Mouse (Mus musculus) urinary bladder, adult 2 months (tissue): ENCODE results near the gene Nkpd1. TPM values are rescaled to one million over a fixed set of nuclear protein-coding genes. Genes with fewer than 3 reads are reported as not detected.

ENCODE experiments used
- DNase-seq: peaks from one replicate; pipeline ENCODE4 v3.0.0; 2022; ENCODE audit warnings: low spot score
- polyA plus RNA-seq: library from polyadenylated mRNA; depleted of rRNA; stranded (reverse); fragments of >200 nt; gene quantifications from 2 replicates; pipeline ENCODE4 v1.2.3, GENCODE M21; 2012

The Nkpd1 gene
- polyA plus RNA-seq, 1 experiment = 1.6 TPM

DNA sequence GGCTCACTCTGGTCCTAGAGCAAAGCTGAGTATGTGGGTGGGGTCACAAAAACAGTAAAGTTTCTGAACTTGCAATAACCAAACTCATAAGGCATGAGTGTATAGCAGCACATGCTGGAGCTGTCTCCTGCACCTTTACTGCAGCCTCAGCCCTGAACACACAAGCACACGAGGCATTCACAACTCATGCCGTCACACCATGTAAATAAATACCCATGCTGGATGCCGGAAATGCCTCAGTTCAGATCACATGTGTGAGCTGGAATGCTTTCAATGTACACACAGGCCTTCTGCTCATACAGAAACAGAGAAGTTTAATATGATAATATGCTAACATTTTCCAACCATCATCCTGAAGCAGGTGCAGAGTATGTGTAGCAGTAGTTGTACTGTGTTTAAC lies 28.4 kb downstream of the Nkpd1 start:
- DNase-seq = no peak

DNA sequence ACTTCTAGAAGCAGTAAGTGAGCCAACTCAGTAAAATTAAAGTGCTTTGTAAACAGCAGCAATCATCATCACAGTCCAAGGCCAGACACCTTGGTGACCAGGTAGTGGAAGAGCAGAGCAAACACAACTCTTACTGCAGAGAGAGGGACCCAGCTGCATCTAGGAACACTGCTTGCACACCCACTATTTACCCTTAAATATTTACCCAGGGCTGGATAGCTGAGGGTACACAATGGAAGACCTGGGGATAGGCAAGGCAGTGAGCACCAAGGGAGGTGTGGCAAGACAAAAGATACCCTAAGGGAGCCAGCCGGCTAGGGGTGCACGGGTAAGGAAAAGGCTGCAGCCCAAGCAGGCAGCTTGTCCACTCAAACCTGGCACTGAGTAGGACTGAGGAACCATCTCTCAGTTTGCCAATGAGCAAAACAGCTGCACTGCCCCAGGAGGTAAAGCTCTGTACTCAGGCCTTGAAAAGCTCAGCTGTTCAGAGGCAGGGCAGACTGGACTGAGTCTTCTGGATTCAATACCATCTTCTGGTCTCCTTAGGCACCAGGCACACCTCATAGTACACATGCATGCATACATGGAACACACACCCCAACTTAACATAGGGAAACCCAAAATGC lies 29.8 kb downstream of the Nkpd1 start:
- no peak for DNase-seq

DNA sequence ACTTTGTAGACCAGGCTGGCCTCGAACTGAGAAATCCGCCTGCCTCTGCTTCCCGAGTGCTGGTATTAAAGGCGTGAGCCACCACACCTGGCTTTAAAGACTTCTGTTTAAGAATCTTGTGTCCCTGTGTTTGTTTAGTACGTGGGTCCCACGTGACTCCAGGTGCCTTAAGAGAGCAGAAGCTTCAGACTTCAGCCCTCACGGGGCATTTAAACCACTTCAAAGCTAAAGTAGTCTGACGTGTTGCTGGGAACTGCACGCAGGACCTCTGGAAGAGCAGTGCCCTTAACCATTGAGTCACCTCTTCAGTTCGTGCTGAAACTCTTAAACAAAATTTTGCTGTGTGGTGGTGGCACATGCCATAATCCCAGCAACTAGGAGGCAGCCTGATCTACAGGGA lies 31.8 kb downstream of the Nkpd1 start:
- DNase-seq = no peak

DNA sequence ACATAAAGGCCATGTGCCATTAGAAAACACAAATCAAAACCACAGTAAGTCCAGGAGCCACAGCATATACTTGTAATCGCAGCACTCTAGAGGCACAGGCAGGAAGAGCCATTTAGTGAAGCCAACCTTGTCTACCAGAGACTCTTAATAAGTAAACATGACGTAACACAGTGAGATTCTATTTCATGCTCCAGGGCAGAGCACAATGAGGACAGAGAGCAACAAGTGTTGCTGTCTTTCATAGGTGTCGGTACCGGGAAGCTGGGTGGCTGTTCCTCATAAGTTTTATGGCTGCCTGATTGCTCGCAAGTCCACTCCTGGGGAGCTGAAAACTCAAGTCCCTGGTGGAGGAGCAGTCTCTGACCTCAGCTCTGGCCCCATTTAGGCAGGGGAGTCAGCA lies 34.0 kb downstream of the Nkpd1 start:
- no peak for DNase-seq

DNA sequence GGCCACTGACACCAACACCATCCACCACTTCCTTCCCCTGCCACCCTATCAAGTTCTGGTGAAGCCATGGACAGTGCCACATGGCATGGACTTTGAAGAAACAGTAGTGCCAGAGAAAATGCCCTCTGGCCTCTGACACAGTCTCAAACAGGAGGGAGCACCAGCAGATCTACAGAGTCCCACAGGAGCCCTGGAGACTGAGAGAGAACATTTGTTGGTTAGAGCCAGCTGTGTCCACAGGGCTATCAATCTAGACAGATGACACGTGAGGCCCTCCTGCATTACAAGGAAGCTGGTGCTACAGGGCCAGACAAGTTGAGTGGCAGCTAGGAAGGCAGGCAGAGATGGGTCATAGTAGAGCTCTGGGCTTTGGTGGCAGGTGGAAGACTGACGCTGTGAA lies 34.8 kb downstream of the Nkpd1 start:
- no peak for DNase-seq

DNA sequence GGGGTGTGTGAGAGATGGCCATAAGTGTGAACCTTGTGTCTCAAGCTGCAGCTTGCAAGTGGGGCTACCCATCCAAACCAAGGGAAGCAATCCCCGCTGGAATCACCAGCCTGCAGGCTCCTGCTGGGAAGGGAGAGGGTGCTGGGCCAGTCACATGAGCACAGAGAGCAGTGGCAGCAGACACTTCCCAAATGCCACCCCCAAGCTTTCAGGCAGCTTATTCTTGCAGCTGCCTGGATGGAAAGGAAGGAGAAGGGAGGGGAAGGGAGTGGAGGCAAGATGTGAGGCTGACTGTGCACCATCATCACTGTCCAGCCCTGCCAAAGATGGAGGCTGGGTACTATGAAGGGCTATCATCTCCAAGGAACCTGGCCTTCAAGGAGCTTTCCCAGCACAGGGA lies 36.5 kb downstream of the Nkpd1 start:
- DNase-seq = no peak

DNA sequence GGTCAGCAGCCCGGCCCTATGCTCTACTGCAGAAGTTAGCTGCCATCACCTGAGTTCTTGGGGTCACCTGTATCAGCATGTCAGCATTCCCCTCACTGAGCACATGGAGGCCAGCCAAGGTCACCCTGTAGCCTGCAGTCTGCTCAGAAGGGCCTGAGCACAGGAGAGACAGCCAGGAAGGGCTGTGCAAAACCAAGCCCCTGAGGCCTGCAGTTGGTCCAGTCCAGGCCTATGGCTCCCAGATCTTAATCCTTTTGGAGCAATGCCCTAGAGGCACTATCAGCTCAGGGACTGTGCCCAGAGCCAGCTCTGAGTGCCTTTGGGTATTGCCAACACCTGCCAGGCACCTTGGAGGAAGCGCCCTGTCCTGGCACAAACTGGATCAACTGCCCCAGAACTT lies 39.4 kb downstream of the Nkpd1 start:
- DNase-seq = no peak

DNA sequence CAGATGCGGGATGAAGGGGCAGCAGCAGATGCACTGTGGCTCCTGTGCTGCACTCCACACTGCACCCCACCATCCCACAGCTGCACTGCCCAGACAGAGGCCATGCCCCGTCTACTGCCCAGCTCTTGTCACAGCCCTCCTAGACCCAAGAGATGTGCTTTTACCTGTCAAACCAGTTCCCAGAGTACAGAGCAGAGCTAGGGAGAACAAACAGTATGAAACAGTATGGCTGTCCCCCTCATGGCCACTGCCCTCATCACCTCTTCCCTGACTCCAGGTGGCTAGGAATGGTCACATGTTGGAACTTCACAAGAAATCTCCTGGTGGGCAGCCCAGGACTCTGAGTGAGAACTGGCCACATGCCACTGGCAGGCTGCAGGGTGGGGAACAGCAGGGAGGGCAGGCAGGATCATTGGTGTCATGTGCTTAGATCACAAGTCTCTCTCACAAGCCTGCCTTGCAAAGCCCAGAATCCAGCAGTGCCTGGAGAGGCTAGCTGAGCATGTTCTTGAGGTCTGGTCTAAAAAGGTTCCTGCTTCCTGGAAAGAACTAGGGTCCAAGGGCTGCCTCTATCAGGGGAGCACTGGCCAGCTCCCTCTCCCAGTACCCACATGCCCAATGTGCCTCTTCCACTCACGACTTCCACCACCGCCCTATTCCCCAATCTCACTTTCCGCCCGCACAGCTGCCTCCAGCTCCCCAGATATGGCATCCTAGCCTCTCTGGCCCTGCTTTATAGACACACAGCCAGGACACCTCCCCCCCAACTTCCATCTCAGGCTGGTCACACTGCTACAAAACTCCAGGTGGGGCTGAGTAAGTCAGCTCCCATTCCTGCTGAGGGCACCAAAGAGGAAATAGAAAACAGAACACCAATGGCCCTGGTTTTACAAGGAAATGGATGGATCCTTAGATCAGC lies 40.6 kb downstream of the Nkpd1 start:
- DNase-seq = no peak

DNA sequence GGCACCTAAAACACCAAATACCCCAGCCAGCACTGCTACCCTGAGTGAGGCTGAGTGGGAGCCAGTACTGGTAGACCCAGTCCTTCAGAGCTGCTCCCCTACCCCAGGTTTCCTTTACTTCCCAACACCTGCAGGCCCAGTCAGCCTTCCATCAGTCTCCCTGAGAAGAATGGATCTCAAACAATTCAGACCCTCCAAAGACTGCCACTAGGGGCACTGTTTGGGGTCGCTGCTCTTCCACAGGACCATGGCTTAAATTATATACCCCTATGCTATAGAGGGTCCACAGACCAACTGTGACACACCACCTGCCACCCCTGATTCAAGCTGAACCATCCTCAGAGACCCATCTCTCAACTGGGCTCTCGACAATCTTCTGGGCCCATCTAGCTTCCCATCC lies 41.3 kb downstream of the Nkpd1 start:
- DNase-seq = no peak

DNA sequence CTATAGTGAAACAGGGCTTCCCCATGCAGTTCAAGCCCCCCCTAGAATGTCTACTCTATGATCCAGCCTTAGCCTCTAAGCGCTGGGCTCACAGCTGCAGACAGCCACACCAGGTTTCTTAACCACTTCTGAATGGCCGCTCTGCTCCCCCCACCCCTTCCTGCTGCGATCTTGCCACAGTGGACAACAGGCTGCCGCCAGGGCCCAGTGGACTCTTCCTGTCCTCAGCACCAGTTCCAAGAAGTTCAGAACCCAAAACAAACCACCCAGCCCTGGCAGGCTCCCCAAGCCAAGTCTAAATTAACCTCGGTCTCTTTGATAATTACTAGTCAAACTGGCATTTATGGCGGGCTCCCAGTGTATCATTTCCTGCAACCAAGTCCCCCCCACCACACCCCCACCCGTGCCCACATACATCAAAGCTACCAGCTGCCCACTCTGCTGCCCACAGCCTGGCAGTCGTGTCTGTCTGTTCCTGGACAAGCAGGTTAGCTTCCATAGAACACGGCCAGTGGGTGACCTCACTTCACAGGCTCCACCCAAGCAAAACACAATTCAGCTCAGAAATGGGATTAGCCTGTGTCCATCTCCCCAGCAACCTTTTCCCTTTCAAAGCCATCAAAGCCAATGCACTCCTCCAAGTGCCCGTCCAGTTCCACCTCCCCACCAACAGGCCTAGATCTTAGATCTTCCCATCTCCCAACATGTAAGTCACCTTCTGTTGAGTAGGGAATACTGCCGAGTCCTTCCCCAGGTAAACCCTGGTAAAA lies 43.0 kb downstream of the Nkpd1 start:
- no peak for DNase-seq

DNA sequence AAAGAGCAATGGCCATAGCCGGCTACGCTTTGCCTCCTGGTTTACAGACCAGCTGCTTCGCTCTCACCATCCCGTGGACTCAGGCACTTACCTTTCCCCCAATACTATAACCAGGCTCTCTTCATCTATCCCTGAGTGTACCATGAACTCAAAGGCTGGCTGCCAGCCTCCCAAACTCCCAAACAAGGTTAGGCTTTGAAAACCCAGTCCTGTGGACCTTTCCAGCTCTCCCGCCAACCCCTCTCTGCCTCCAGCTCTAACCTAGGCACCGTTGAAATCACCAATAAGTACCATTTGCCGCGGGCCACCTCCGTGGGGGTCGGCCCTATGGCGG lies 43.8 kb downstream of the Nkpd1 start:
- no peak for DNase-seq

DNA sequence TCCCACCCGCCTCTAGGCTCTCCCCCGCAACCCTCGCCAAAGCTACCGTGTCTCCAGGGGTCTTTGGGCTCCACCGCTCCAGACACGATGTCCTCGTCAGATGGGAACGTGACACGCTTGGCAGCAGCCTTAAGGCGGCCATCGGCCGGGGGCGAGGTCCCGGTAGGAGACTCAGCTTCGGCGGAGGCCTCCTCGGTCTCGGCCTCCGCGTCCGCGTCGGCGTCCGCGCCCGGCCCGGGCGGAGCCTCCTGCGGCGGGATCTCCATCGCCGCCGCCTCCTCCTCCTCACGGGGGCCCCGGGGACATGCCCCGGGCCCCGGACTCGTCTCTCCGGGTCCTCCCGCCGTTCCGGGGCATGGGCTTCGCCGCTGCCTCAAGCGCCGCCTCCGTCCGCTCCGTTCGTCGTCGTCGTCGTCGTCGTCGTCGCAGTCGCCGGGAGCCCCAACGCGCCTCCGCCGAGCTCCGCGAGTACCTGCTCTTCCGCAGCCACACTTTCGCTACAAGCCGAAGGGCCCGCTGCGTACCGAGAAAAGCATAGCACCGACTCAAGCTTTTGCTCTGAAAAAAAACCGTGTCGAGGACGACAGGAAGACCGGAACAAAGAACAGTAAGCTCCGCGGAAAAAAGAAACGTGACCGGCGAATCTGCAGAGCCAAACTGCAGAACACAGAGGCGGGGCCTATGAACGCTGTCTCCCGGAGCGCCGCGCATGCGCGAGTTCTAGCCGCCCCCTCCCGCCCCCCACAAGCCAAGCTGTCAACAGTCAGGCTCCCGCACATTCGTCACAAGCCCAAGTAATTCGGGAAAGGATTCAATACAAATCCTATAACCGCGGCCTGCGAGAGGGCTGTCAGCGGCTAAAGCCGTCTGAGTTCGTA lies 44.4 kb downstream of the Nkpd1 start:
- DNase-seq = peak; percentile 87

DNA sequence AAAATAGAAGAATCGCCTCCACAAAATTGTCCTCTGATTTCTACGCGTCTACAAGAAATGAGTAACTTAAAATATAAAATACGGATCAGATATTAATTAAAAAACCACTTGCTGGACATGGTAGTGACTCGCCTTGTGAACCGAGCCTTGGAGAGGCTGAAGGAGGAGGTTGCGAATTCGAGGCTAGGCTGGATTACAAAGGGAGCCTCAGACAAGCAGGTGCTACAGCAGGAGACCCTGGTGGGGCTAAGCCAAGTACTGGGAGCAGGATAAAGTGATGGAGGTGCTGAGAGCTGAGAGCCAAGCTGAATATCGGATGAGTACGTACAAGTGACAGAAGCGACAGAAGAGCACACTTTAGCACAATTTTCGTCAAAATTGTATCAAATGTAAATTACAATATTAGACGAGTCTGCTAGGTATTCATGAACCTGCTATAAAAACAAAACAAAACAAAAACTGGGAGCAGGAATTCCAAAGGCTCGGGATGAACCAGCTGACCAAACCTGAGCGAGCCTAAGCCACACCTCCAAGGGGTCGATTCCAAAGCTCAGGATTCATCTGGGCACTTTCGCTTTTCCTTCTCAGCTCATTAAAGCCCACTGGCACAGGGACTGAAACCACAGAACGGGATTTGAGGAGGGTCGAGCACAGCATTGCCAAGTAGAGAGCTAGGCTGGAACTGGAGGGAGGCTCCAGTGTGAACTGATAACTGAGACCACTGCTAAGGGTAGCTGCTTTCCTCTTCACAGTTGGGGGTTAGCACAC lies 45.2 kb downstream of the Nkpd1 start, which contains the start of gene Ppp1r37:
Gene Ppp1r37, minus strand, starts transcription at position 434 of the 768 bp plus-strand sequence.
- no peak for DNase-seq

DNA sequence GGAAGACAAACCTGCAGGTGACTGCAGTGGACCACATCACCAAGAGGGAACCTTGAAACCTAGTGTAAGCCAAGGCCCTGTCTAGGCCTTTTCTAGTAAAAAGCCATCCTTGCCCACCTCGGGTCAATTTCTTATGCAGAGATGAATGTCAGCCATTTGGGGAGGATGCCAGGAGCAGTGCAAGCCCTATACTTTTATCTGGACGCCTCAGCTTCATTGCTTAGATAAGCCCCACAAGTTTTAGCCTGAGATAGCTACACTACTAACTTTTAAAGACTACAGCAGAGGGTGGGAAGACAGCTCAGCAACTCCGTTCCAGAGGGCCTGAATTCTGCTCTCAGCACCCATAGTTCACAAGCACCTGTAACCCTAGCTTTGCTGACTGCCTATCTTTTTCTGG lies 46.2 kb downstream of the Nkpd1 start:
- no peak for DNase-seq

DNA sequence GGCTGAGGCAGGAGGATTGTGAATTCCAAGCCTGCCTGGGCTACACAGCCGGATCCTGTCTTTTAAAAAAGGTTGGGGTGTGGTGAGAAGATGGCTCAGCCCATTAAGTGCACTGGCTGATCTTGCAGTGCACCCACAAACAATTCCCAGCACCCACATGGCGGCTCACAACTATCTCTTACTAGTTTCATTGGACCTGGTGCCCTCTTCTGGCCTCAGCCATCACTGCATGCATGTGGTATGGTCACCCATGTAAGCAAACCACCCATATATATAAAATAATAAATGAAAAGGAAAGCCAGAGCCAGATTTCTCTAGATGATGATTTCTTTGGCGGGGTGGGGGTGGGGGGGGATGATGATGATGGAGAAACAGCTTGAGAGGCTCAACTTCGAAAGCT lies 46.8 kb downstream of the Nkpd1 start:
- no peak for DNase-seq

DNA sequence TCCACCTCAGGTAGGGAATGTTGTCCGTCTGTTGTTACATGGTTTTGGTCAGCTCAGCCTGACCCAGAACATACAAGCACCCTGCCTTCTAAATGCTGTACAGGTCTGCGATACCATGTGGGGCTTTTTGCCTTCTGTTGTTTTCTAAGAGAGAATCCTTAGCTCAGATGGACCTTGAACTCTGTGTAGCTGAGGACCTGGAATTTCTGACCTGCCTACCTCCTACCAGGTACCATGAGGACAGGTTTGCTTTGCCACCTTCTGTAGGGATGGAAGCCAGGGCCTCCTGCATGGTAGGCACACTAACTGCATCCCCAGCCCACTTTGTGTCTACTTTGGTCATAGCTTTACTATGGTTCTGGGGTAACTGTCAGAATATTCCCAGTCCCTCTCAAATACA lies 48.2 kb downstream of the Nkpd1 start:
- DNase-seq = no peak

DNA sequence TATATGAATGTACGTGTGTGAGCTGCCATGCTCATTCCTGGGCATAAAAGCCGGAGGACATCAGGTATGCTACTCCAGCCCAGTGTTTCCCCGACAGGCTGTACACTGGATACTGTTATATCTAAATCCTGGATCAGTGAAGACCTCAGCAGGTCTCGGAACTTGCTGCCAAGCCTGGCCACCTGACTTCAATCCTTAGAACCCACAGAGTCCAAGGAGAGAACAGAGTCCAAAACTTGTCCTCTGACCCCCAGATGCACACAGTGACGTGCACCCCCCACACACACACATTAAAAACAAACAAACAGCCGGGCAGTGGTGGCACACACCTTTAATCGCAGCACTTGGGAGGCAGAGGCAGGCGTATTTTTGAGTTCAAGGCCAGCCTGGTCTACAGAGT lies 49.8 kb downstream of the Nkpd1 start:
- DNase-seq = no peak

DNA sequence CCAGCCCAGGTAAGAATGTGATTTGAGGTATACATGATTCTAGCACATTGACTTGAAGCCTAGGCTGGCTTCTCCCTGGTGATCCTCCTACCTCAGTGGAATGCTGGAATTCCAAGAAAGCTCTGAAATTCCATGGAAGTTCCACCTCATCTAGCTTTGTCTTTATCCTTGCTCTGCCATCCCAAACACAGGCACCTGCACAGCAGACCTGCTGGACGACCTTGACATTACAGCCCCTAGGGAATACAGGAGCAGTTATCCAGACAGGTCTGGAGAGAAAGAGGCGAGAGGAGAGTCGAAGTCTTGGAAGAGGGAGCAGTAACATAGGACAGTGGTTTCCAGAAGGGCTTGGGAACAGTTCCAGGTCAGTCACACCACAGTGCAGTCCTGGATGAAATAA lies 52.0 kb downstream of the Nkpd1 start:
- DNase-seq = no peak

DNA sequence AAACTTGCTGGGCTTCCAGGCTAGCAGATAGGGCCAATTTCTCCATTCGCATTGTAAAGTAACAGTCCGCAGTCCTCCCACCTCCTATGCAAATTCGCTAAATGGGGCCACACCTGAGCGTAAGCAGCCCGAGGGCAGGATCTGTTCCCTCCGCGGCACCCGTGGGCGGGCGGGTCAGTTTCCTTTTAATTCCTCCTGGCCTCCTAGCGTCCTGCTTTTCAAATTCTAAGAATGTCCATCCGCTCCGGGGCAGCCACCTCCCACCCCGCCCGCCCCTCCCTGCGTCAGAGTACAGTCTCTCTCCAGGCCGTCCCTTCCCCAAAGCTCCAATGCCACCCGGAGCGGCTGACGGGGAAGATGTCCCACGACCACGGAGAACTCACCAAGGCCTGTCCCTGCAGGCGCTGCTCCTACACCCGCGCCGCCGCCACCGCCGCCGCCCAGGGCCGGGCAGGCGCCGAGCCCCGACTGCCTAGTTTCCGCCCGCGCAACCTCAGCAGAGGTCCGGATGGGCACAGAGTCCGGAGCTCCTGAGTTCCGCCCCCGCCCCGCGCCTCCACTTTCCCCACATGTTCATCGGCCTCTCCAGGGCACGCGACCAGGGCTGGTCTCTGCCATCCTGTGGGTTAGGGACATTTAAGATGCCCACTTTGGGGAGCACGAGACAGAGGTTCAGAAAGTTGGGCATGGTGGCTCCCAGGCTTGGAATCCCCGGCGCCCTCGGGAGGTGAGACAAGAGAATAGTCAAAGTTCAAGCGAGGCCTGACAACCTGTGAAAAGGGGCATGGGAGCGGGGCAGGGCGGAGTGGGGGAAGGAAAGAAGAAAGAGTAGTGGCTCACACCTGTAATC lies 55.5 kb downstream of the Nkpd1 start:
- DNase-seq = peak; percentile 86

DNA sequence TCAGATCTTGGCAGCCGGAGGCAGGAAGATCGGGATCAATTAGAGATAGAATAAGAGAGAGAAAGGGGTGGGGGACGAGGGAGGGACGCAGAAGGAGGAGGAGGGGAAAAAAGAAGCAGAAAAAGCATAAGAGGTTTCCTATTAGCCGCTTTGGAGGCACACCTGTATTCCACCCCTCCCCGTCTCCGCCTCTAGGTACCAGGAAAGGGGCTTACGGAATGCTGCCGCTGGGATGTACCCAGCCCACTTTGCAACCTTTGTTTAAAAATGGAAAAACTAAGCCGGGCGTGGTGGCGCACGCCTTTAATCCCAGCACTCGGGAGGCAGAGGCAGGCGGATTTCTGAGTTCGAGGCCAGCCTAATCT lies 56.1 kb downstream of the Nkpd1 start:
- DNase-seq = no peak
